Mouse (Mus musculus) brain, embryonic 18.5 days (tissue): Measurements from ENCODE around the gene Rft1.

Experiments
- DNase-seq: peaks from one replicate; pipeline ENCODE4 v3.0.0-alpha.2; 2012; ENCODE audit warnings: low read depth, low spot score

The Rft1 gene

GRCm38 (mm10) chr14:30629839-30630238, 24.3 kb upstream of the Rft1 start:
- no peak for DNase-seq

DNA sequence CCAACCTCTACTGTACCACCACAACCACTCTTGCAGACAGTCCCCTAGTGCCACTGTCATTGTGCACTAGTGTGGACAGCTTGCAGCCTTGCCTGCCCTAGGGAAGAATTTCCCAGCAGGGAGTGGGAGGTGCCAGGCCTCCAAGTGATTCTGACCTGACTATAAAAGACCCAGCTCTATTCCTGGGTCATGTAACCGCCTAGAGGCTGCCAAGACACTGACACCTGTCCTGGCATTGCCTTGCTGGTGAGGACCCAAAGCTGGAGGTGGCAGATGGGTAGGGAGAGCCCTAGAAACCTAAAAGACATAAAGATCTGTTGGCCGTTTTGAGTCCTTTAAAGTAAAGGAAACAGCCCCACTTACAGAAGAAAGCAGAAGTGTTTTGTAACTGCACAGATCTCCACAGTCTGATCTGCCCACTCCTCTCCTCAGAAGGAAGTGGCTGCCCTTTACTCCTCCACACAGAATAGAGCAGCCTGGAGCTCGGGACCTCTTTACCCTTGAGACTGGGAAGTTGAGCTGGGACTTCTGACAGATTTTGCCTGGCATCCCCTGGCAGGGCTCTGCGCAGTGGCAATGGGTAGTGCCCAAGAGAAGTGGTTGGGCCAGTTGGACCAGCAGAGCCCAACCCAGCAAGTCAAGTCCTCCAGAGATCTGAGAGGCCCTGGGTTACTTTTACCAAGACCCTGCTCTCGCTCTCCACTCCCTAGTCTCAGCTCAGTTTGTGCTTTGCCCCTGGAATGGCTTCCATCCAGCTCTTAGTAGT, 23.2 kb upstream of the Rft1 start:
- DNase-seq, result no peak

DNA sequence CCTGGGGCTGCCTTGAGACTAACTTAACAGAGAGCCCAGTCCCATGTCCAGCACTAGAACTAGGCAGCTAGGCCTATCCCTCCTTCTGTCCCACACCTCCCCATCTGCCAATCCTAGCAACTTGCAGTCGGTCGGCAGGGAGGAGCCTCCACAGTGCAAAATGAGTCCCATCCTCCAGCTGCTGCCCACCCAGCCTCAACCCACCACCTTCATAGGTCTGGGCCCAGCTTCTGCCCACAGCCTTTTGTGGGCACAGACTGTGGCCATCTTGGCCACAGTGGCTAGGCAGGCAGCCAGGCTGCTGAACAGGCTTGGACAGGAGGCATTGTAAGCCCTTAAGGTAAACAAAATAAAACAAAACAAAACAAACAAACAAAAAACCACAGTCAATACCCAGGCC, 22.3 kb upstream of the Rft1 start:
- DNase-seq, result no peak

- DNase-seq, result no peak
Observed at GRCm38 (mm10) chr14:30633708-30634107, 20.5 kb upstream of the Rft1 start.

GRCm38 (mm10) chr14:30634418-30634817, 19.7 kb upstream of the Rft1 start:
- no peak for DNase-seq

- no peak for DNase-seq
Observed at GRCm38 (mm10) chr14:30635219-30635910, 18.8 kb upstream of the Rft1 start.

DNA sequence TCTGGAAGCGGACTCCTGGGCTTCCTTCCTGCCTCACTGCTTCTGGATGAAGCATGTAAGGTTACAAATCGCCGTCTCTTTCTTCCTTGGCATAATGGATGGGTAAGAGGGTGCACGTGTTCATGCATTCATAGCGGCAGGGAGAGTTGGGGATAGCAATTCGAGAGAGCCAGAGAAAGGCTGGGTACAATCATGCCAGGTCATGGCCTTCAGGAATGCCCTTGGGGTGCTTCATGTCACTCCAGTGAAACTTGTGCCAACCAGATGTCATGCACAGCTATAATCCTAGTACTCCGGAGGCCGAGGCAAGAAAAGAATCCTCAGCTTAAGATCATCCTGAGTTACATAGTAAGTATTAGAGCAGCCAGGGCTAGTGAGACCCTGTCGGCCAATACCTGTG, 17.7 kb upstream of the Rft1 start:
- no peak for DNase-seq

- no peak for DNase-seq
Observed at GRCm38 (mm10) chr14:30637087-30637486, 17.1 kb upstream of the Rft1 start.

GRCm38 (mm10) chr14:30638009-30638408, 16.2 kb upstream of the Rft1 start:
- DNase-seq, result no peak

DNA sequence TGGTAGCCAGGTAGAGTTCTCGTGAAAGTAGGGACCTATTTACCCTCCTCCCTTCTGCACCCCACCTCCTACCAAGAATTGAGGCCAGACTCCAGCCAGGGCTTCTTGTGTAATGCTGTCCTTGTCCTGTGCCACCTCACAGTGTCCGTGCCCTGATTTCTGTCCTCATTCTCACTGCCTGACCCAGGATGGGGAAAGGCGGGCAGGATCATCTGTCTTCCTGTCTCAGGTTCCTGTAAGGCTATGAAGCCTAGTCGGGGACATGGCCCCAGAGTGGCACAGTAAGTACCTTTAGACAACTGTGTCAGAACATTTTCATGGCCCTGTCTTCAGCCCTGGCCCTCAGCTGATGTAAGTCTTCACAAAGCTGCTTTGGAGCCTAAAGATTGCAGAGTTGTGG, 15.5 kb upstream of the Rft1 start:
- no peak for DNase-seq

DNA sequence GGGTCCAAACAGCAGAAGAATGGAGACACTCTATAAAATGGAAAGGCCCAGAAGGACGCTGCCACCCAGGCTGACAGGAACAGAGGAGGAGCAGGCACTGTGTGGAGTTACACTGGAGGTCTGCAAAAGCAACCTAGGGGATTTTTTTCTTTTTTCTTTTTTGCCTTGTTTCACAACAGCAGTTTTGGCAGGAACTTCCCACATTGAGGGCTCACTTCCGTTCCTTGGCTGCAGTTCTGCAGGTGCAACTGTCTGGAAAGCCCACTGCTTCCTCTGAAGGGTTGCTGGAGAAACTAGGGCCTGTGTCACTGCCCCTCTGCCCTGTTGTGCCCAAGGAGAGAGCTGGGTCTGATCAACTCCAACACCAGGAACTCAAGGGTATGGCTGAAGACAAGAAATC, 12.4 kb upstream of the Rft1 start:
- no peak for DNase-seq

- DNase-seq, result no peak
Observed at GRCm38 (mm10) chr14:30644026-30644425, 10.1 kb upstream of the Rft1 start.

- no peak for DNase-seq
Observed at GRCm38 (mm10) chr14:30645066-30645465, 9.1 kb upstream of the Rft1 start.

DNA sequence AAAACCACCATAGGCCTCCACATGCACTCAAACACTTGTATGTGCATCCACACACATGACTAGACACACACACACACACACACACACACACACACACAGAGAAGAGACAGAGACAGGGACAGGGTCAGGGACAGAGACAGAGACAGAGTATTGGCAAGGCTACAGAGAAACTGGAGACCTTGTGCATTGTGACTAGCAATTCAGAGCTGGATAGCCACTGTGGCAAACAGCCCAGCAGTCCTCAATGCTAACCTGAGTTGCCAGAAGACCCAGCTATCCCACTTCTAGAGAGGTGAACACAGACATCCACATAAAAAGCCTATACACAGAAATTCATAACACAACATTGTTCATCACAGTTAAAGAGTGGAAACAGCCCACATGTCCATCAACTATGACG, 7.7 kb upstream of the Rft1 start:
- DNase-seq, result no peak

DNA sequence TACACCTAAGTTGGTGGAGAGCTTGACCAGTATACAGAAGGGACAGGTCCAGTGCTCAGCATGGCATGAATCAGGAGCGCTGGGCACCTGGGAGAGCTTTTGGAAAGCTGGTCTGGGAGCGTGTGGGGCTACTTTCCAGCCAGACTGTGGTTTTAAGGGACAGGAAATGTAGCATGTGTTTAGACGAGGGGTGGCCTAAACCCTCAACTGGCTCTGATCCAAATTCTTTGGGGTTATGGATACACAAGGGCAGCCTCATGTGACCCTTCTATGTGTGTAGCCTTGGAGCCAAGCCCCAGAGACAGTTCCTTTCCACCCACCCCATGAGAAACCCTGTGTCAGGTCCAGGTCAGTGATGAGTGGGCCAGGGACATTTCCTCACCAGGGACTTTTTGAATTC, 5.7 kb upstream of the Rft1 start:
- DNase-seq, result no peak

- DNase-seq, result no peak
Observed at GRCm38 (mm10) chr14:30649745-30650144, 4.4 kb upstream of the Rft1 start.

GRCm38 (mm10) chr14:30650969-30651368, 3.2 kb upstream of the Rft1 start:
- DNase-seq, result no peak

GRCm38 (mm10) chr14:30654691-30655228, 600 bp downstream of the Rft1 start:
- no peak for DNase-seq

DNA sequence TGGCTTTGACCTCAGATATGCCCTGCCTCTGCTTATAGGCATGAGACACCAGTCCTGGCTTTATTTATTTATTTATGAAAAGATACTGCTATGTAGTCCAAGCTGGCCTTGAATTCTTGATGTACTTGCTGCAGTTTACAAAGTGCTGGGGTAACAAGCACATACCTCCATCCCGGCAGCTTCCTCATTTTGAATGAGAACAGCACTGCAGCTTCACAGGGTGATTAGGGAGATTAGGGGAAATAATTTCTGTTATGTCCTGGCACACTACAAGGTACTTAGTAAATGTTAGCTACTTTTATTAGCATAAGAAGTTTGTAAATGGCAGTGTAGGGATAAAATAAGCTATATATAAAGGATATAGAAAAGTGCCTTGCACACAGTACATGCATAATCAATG, 1.4 kb downstream of the Rft1 start:
- DNase-seq, result no peak

GRCm38 (mm10) chr14:30666061-30666460, 11.9 kb downstream of the Rft1 start:
- DNase-seq, result no peak

DNA sequence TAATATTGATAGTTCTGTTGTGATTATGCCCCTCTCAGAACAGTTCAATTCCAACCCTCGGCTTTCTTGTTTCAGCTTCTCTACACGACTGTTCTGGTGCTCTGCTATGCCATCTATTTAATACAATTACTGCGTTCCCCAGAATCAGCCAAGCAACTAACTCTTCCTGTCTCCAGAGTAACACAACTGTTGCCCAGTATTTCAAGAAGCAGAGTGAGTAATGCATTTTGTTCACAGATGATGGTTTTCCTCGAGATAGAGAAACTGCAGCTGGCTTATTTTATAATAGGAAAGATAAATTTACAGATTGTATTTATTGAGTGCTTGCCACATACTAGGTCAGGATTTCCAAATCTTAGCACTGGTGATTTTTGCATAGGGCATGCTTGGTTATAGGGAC, 12.4 kb downstream of the Rft1 start:
- DNase-seq, result no peak

DNA sequence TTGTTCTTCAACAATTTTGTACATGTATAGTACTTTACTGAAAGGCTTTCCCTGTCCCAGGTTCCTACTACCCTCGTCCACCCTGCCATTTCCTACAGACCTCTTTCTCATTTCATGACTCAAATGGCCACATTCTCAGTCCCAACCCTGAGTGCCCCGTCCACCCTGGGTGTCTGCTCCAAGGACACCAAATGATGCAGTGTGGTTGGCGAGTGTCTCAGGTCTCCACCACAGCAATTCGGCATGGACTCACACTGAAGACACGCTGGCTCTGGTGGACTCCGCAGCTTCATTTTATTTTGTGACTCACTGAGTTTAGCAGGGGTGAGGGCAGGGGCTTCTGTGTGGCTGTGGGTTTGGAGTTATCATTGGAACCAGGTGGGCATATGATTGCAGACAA, 16.0 kb downstream of the Rft1 start:
- no peak for DNase-seq
